Mouse (Mus musculus): Measurements from ENCODE around the gene Gm42878.
"Not testable (repeated sequence)": the region's sequence is repeated elsewhere in the genome, so short reads cannot be mapped to it uniquely, and the experiment has no call there.

Gene Gm42878

DNA sequence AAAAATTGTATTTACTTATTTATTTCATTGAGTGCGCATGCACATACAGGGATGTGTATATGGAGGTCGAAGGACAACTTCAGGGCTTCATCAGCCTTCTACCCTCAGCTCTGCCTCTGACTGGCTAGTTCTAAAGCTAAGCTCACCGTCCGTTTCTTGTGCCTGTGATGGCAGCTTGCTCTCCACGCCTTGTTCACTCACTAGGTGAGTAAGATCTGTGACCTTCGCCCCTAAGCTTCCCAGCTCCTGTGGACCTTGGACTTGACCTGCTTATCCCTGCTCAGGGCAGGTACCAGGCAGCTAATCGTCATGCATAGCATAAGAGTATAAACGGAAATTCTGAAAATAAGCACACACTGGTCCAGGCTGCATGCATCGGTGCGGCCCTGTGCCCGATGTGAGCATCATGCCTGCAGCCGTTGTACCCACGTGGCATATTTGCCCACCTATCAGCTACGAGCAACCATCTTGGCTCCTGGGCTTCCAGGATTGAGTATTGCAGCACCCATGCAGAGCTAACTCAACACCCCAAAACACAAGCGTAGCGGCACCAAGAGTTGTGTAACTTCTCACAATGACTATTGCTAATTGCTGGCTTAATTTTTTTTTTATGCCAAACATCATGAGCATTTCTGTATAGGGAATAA is 20.9 kb upstream of the Gm42878 start:
- DNase-seq (ENCODE audit: extremely low read depth, insufficient read length, low spot score), result no peak

DNA sequence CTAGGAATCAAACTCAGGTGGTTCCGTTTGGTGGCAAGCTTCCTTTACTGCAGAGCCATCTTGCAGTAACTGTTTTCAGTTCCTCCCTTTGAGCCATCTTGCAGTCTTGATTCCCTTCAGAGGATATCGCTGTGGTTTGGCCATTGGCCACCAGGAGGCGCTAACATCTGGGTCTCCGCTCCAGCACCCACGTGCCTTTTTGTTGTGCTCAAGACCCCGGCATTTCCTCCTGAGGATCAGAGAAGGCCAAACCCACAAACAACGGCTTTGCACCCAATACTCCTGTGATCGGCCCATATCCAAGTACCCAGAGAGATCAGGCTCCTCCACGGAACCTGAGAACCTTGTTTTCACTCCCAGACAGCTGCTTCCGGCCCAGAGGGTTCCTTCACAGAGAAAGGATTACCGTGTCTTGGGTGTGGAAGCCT is 19.2 kb upstream of the Gm42878 start:
- peak; percentile 49 for DNase-seq (ENCODE audit: extremely low read depth, insufficient read length, low spot score)

DNA sequence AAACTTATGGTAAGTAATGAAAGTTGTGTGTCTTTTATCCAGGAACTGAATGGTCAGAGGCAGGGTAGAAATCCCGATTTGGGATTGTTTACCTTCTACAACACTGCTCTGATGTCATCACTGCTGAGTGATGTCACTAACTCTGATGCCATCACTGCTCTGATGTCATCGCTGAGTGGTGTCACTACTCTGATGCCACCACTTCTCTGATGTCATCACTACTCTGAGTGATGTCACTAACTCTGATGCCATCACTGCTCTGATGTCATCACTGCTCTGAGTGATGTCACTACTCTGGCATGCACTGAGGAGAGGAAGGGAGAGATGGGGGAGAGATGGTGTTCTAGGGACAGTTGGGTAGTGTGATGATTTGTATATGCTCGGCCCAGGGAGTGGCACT is 17.2 kb upstream of the Gm42878 start:
- DNase-seq (ENCODE audit: extremely low read depth, insufficient read length, low spot score), result no peak

DNA sequence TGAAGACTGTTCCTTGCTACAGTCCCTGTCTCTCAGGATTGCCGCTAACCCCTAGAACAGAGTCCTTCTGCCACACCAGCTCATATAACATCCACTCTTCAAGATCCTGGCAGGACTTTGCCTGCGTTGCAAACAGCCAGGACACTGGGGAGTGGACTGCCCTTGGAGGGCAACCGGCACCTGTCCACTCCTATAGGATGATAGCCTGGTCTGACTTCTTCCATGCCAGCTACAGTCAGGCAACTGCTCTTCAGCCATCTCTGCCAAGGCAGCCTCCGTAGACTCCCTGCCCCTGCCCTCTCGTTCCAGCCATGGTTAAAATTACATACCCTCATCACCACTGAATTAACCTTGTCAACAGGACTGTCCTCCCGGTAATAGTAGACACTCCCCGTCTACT is 3.9 kb upstream of the Gm42878 start:
- no peak for DNase-seq (ENCODE audit: extremely low read depth, insufficient read length, low spot score)

DNA sequence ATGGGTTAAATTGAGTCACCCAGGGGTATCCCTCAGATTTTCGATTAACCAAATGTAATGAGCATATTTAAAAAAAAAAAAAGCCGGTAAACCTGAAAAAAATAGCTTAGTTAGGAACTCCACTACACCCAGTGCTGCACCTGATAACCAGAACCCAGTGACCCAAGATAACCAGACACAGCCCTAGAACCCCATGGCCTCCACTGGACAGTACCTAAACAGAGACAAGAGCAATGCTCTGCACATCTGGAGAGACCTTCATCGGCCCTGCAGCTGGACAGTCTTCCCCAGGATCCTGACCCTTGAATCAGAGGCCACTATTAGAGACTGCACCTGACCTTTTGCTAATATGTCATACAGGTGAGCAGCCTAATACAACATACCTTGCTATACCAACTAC is 1.8 kb upstream of the Gm42878 start:
- DNase-seq (ENCODE audit: extremely low read depth, insufficient read length, low spot score), result no peak

DNA sequence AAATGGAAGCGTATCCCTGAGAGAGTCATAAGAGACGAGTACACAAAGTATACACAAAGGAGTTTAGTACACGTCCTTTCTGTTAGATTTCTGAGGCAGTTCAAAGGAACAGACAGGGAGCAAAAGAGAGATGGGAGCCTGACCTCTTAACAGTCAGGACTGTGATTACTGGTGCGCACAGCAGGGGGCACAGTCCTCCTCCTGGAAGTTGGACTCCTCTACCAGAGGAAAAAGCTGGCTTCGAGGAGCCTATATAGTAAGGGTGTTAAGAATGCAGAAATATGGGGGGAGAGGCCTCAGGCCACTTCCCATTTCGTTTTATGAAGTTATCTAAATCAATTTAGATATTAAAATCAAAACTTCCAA is 1.2 kb upstream of the Gm42878 start:
- peak; percentile 26 for DNase-seq (ENCODE audit: extremely low read depth, insufficient read length, low spot score)

DNA sequence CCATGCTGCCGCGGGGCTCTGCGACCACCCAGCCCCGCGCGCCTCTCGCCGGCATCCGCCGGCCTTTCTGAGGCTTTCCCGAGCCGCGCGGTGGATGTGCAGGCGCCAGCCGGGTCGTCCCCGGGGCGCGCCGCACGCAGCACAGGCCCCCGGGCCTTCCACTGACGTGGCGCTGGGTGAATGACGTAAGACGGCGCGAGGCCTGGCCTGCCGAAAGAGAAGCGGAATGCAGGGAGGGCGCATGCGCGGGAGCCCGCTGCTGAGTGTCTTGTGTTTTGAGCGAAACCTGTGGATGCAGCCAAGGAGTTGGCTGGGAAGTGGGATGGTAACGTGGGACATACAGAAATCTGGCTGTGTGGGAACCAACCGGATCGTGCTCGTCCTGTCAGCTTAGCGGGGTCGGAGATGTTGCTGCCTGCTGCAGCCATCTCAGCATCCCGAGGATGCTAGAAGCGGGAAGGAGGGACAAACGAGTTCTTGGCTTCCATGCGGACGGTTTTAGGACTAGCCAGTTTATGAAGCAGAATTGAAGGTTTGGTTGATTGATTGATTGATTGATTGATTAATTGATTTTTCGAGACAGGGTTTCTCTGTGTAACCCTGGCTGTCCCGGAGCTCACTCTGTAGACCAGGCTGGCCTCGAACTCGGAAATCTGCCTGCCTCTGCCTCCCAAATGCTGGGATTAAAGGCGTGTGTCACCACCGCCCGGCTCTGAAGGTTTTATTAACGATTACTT is 679 bp upstream of the Gm42878 start, which contains the start of gene Mapkapk5:
Mapkapk5 (minus strand) TSS at position 113 of the 737 bp plus-strand sequence.
- peak; percentile 90 for DNase-seq (ENCODE audit: extremely low read depth, insufficient read length, low spot score)

DNA sequence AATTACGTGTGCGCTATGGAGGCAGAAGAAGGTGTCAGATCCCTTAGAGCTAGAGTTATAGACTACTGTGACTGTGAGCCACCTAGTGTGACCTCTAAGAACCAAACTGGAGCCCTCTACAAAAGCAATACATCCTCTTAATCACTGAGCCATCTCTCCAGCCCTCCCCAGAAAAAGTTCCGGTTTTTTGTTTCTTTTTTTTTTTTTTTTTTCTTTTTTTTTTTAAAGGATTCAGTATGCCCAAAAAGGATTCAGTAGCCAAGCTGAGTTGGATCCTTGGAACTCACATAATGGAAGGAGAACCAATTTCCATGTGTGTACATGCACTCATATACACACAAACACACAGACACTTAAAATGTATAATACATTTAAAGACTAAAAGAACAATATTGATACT is 1.9 kb downstream of the Gm42878 start:
- DNase-seq (ENCODE audit: extremely low read depth, insufficient read length, low spot score), result no peak

DNA sequence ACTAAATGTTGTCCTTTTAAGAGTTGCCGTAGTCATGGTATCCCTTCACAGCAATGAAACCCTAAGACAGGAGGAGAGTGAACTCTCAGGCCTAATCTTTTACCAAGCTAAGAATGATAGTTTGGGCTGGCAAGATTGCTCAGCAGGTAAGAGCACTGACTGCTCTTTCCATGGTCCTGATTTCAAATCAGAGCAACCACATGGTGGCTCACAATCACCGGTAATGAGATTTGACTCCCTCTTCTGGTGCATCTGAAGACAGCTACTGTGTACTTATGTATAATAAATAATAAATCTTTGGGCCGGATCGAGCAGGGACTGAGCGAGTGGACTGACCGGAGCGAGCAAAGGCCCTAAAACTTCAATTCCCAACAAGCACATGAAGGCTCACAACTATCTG is 4.0 kb downstream of the Gm42878 start:
- no peak for DNase-seq (ENCODE audit: extremely low read depth, insufficient read length, low spot score)

DNA sequence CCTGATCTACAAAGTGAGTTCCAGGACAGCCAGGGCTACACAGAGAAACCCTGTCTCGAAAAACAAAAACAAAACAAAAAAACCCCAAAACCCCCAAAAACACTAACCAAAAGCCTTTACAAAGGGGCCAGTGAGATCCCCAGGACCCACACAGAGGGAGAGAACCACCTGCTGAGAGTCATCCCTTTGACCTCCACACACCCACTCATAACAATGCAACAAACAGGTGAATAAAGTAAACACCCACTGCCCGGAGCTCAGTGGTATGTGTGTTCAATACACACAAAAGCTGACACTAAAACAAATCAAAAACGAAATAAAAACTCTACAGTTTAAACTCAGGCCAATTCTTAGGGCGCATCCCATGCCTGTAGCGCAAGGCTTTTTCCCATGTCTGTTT is 5.2 kb downstream of the Gm42878 start:
- no peak for DNase-seq (ENCODE audit: extremely low read depth, insufficient read length, low spot score)

DNA sequence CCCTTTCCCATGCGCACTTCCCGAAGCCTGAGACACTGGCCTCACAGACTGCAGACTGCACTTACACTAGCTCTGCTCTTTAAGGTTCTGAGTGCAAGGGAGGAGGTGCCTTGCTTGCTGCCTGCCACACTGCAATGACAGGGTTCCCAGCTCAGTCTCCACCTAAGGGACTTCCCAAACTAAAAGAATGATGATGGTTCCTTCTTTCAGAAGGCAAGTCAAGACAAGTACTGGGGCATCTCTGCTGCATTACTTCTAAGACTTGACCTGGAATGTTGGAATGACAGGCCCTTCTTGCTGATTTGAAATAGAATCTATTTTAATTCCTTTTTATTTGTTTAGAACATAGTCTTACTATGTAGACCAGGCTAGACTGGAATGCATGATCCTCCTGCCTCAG is 7.7 kb downstream of the Gm42878 start:
- DNase-seq (ENCODE audit: extremely low read depth, insufficient read length, low spot score), result no peak

DNA sequence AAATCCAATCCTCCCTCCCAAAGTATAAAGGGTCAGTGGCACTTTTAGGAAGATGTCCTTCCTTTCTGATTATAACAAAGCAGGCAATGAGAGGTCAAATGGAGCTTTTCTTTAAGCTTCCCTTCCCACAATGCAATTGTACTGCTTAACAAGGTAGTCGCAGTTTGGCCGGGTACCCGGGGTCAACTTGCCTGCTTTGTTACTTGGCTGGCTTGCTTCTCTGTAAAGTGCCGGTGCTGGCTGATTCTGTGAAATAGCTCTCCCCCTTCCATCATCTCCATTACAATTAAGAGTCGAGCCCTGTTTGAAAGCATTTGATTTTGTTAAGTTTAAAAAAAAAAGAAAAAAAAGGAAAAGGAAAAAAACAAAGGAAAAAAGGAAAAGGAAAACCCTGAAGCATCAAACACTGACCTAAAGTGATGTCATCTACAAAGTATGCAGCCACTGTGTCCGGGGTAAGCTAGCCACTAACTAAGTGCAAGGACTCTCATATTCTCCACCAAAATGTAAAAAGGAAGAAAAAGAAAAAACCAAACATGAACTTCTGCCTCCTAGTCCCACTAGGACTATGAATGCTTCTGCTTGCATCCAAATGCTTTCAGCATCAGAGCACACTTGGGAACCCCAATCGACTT is 8.2 kb downstream of the Gm42878 start:
- no peak for DNase-seq (ENCODE audit: extremely low read depth, insufficient read length, low spot score)

DNA sequence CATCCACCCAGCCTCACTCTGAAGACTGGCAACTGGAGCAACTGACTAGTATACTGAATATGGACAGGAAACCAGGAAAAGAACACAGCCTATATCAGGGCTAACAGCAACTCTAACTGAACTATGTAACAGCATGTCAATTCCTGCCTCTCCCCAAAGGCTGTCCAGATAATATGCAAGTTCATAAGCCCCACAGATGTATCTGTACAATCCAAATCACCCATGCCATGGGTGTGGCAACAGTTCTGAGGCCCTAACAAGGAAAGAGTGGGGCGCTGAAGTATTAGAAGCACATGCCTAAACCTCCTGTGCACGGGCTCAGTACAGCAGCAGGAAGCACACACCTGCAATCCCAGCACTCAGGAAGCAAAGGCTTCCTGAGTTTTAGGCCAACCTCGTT is 10.2 kb downstream of the Gm42878 start:
- DNase-seq (ENCODE audit: extremely low read depth, insufficient read length, low spot score), result no peak

DNA sequence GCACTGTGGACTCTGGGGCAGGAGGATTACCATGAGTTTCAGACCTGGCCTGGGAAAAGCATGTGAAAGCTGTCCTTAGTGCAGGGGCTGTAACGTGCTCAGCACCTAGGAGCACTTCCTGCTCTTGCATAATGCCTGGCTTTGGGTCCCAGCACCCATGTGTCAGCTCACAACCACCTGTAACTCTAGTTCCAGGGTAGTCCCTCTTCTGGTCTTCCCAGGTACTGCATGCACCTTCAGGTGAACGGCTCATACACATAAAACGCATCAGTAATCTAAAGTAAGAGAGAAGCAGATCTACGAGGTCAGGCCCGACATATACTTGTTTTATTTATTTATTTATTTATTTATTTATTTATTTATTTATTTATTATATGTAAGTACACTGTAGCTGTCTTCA is 10.8 kb downstream of the Gm42878 start:
- no peak for DNase-seq (ENCODE audit: extremely low read depth, insufficient read length, low spot score)

DNA sequence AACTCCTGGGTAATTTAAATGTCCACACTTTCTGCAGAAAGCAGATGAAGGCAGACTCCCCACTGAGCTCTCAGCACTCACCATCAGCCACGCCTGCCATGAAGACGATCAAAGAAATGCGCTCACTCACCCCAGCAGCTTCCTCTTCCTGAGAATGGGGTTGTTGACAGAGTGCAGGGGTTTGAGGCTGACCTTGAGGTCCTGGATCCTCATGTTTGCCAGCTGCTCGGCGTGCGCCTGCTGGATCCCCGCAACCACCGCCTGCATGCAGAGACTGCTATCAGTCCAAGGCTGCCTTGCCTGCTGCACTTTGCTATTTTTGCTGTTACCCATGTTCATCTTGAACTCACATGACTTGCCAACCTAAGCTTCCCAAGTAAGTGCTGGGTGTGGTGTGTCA is 18.3 kb downstream of the Gm42878 start:
- no peak for DNase-seq (ENCODE audit: extremely low read depth, insufficient read length, low spot score)

DNA sequence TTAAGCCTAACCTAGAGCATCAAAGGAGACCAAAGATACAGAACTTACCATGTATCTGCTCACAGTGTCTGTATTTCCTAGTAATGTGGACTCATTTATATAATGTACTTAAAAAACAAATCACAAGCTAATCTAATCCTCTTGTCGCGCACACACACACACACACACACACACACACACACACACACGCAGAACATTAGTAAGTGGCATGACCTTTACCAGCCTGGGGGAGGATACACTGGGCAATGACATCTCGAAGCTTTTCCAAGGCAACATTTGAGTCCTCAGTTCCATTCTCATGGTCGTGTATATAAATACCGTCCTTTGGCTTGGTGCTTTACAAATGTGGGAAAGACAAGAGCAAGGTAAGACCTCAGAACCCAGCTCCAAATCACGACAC is 18.8 kb downstream of the Gm42878 start:
- no peak for DNase-seq (ENCODE audit: extremely low read depth, insufficient read length, low spot score)

DNA sequence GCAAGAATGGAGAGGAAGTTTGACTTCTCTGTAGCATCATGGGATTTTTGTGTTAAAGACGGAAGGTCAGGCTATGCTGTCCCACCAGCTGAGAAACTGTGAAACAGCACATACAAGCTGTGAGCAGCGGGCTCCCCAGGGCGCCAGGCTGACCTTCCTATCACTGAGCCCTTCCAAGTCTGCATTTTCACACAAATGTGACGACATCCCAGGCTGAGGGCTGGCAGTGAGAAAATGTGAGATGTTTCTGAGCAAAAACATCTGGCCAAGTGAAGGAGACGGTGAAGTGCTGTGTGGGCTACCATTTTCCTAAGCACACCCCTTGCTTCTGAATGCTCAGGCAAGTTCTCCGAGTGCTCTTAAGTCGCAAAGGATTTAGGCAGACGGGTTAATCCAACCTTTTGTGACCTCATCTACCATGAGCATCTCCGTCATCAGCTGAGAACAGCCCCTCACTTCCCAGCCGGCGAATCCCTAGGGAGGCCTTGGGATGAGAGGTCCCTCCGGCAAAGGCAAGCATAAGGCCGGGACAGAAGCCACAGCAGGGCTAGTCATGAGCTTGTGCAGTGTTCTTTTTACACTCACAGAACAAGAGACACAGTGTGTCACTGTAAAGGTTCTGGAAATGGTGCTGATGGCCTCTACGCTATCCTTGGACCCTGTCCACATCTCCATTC is 19.4 kb downstream of the Gm42878 start:
- no peak for DNase-seq (ENCODE audit: extremely low read depth, insufficient read length, low spot score)

DNA sequence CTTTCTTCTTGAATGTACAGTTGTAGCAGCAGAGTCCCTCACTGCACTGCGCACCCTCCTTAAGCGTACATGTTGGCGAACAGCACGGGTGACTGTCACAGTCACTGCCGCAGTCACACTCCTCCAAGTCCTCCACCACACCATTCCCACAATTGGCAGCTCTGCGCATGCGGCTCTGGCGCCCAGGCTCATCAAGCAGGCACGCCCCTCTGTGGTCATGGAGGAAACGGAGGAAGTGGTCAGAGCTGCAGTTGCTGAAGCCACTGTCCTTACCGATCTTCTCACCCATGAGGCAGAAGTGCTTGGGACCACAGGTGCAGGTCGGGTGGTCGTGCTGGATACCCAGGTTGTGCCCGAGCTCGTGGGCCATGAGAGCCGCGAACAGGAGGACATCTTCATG is 25.5 kb downstream of the Gm42878 start:
- DNase-seq (ENCODE audit: extremely low read depth, insufficient read length, low spot score), result not testable (repeated sequence)

DNA sequence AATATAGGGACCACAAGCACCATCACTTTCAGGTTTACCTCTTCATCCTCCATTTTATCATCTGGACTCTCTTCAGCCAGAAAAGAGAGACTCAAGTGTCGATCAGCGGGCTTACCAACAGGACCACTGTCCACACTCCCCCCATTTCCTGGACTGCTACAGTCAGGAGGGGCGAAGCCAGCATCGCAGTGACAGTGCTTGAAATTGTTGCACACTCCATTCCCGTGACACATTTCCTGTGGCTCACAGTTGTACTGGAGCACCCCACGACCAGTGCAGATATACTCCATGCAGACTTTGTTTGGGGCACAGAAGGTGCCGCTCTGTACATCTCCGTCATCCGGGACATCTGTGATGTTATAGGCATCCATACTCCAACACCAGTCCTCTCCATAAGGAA is 26.3 kb downstream of the Gm42878 start:
- no peak for DNase-seq (ENCODE audit: extremely low read depth, insufficient read length, low spot score)

DNA sequence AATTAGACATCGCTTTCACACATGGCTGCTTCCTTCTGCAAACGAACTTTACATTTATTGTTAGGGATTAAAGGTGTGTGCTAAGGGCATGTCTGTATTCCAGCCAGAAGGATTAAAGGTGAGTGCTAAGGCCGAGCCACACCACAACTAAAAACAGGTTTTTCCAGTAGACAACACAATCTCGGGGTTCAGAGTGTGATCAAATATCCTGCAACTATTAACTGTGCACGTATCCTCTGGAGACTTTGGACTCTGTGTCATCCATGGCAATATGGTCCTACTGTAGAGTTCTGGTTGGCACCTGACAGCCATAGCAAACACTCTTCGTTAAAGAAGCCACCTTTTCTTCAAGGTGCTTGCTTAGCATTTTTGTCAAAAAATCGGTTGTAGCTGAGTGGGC is 35.3 kb downstream of the Gm42878 start:
- no peak for DNase-seq (ENCODE audit: extremely low read depth, insufficient read length, low spot score)

DNA sequence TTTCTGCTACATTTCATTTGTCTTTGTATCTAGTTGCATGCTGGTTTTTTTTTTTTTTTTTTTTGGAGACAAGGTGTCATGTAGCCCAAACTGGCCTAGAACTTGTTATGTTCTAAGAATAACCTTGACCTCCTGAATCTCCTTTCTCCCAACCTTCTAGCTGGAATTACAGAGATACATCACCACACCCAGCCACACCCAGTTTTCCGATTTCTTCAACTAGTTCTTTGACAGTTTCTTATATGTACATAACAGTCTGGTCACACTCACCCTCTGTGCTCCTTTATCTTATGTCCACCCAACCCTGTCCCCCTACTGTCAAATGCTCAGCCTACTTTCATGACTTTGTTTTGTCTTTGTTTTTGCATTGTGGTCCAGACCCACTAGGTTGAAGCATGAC is 38.4 kb downstream of the Gm42878 start:
- no peak for DNase-seq (ENCODE audit: extremely low read depth, insufficient read length, low spot score)

DNA sequence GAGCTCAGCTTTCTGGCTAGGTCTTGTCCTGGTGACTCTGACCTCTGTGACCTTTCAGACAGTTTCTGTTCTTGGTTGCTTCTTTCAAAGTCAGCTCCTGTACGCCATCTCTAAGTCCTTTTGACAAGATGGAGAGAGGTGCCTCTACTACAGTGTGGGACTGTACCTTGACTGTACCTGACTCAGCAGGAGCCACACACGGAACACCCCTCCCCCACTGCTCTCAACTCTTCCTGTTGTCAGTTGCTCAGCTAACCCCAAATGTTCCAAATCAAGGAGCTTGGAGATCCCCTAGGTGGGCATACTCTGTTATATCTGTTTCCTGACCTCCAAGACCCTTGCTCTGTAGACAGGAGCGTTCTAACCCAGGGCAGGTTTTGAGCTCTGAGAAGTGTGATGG is 42.1 kb downstream of the Gm42878 start, which contains the start of gene Adam1b:
Adam1b (minus strand) TSS at position 205 of the 400 bp plus-strand sequence.
- no peak for DNase-seq (ENCODE audit: extremely low read depth, insufficient read length, low spot score)

All from 3134 (cell line).